Mouse (Mus musculus) myocyte (in vitro differentiated cells): ENCODE data around the gene Tubgcp2.

Experiments
- CEBPB ChIP-seq: IDR thresholded peaks from 2 replicates; pipeline ENCODE4 v1.6.1; 2011; ENCODE audit warnings: mild to moderate bottlenecking, moderate library complexity; ENCODE audit not compliant: poor library complexity, insufficient read depth, severe bottlenecking
- E2F4 ChIP-seq: IDR thresholded peaks from one replicate; pipeline ENCODE4 v1.6.1; 2011; ENCODE audit warnings: mild to moderate bottlenecking, control low read depth, moderate library complexity; ENCODE audit not compliant: insufficient read depth
- MAX ChIP-seq: IDR thresholded peaks from one replicate; pipeline ENCODE4 v1.6.1; 2011; ENCODE audit warnings: low read depth, mild to moderate bottlenecking, control low read depth
- POLR2A ChIP-seq: IDR thresholded peaks from one replicate; pipeline ENCODE4 v1.6.1; 2011; ENCODE audit warnings: low read depth, mild to moderate bottlenecking, control low read depth, moderate library complexity; ENCODE audit not compliant: insufficient read length
- POLR2AphosphoS2 ChIP-seq: IDR thresholded peaks from one replicate; pipeline ENCODE4 v1.6.1; 2011; ENCODE audit warnings: low read depth, control low read depth; ENCODE audit not compliant: insufficient read length
- TCF3 ChIP-seq: IDR thresholded peaks from one replicate; pipeline ENCODE4 v1.6.1; 2011; ENCODE audit warnings: low read depth, control low read depth; ENCODE audit not compliant: insufficient read length

DNA sequence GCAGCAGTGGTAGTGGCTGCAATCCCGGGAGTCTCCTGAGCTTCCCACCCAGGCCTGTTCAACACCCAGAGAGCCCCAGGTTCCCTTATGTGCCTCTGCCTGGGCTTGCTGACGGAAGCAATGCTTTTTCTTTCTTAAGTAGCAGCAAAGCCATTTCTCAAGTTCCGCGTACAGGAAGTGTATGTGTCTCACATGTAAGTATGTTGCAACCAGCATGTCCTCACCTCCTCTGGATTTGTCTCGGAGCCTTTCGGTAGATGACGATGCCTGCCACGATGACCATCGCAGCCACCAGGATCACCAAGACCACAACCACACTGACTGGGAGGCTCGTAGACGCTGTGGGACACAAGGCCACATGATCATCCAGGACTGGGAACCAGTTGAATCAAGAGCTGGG is 52.0 kb downstream of the Tubgcp2 start:
- TF ChIP-seq CEBPB (no peak), POLR2A (no peak), POLR2AphosphoS2 (no peak), E2F4 (no peak), MAX (no peak), TCF3 (no peak)
